Mouse (Mus musculus) liver, postnatal 0 days (tissue): ENCODE results near the gene Guk1.

ENCODE experiments used
- CTCF ChIP-seq: sonication (generic); IDR thresholded peaks from 2 replicates; pipeline ENCODE4 v1.5.1; 2016; ENCODE audit warnings: antibody characterized with exemption, low read depth
- EP300 ChIP-seq: IDR thresholded peaks from 2 replicates; pipeline ENCODE4 v1.6.1; 2016; ENCODE audit warnings: antibody characterized with exemption, low read depth, mild to moderate bottlenecking

- TF ChIP-seq CTCF (peak; percentile 92), EP300 (no peak)
Measured at GRCm38 (mm10) chr11:59209003-59209441, 17.0 kb upstream of the Guk1 start.
